Mouse (Mus musculus) c-Kit-negative CD71-positive TER-119-positive erythroid progenitor cells, embryonic 14.5 days (primary cell): ENCODE data around the gene Atg4c.

Experiments used
- DNase-seq: peaks from one replicate; pipeline ENCODE4 v3.0.0-alpha.2; 2013; ENCODE audit warnings: low read depth, low spot score

Atg4c gene

DNA sequence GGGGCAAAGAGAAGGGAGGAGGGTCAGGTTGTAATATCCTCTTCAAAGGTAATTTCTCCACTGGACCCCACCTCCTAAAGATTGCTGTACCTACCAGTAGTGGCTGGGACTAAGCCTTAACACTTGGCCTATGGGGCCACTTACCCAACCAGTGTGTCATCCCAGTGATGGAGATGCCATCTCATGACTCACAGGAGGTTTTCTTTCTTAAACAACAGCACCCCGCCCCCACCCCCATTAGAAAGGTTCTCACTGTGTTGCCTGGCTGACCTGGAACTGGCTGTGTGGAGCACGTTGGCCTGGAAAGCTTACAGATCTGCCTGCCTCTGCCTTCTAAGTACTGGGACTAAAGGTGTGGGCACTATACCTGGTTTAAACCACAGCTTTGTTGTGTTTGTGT lies 69.5 kb downstream of the Atg4c start:
- DNase-seq: no peak

- no peak for DNase-seq
Measured at GRCm38 (mm10) chr4:99263663-99264062, 69.9 kb downstream of the Atg4c start.

DNA sequence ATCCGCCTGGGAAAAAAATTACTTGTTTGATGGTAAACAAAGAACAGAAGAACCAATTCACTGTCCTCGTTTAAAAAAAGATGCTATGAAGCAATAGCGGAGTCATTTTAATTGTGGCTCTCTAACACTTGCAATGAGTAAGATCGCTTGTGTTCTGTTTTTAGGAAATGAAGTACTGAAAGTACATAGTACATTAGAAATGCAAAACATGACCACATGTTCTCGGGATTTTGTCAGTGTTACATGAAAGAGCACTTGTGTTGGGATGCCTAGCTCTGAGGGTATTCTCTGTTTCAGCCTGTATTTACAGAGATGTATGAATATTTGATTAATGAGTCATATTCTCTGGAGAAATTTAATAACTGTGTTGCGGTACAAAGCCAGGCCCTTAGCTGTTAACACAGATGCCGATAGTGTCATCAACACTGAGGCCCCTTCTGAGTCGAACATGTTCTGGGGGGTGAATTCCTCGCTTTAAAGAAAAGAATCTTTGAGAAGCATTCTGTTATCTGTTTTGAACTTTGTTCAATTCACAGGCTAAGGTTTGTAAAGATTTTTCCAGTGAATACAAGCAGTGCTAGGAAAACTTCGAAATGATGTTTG lies 73.2 kb downstream of the Atg4c start:
- no peak for DNase-seq

GRCm38 (mm10) chr4:99272860-99273259 lies 79.1 kb downstream of the Atg4c start:
- DNase-seq: no peak

DNA sequence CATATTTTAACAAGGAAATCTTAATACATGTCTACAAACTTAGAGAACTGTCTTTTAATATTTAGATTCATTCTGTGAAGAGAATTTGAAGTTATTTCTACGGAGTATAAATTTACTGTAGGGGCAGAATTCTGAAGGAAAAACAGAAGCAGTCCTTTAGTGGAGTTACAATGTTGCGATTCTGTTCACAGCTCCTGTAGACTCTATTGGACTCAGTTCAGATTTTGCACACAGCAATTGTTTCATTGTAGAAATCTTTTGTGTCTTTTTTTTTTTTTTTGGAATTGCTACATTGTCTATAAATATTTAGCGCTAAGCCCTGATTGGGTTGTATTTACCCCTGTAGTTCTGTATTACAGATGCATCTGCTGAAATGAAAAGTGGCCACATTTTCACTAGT lies 79.7 kb downstream of the Atg4c start:
- DNase-seq: no peak

DNA sequence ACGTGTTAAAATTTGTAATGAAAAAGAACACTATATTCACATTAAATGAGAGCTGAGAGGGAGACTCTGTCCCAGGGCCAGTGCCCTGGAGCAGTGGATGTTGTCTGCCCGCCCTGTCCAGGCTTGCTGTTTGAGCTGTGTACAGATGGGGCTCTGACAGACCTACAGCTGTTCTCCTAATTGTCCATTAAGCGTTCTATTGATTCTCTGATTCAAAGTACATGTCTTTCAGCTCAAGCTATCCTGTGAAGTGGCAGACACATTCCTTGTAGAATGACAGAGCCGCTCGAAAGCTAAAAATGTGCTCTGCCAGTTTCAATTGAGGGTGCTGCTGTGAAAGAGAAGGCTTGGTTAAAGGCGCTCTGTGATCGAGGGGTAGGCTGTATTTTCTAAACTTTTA lies 80.2 kb downstream of the Atg4c start:
- no peak for DNase-seq

- no peak for DNase-seq
Measured at GRCm38 (mm10) chr4:99278876-99279275, 85.1 kb downstream of the Atg4c start.

DNA sequence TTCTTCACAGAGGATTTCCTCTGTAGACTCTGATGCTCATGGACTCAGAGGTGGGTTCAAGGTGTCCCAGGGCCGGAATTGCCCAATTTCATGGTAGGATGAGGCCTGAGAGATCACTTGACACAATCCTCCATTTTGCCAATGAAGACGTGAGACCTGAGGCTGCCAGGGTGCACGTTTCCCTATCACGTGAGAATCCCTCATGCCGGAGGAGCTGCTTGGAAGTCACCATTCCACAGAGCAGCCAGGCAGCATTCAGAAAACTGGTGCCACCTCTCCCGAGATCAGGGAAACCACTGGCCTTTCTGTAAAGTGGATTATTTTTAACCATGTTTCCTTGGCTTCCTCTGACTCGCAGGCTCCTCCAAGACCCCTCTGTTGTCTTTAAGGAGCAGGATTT lies 88.0 kb downstream of the Atg4c start:
- DNase-seq: no peak

DNA sequence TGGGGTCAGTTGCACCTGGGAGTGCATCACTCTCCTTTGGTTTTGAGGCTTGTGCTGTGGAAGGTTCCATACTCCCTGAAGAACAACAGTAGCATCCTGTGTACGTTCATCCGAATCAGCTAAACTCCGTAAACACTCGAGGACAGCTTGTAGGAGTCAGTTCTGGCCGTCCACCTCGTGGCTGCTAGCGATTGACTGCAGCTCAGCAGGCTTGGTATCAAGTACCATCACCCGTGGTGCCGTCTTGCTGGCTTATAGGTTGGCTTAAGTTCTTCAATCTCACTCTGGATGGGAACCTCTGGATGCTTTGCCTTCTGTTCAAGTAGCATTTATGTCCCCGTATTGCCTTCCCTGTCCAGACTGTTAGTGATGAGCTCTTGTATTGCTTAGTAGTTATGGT lies 95.6 kb downstream of the Atg4c start:
- no peak for DNase-seq

DNA sequence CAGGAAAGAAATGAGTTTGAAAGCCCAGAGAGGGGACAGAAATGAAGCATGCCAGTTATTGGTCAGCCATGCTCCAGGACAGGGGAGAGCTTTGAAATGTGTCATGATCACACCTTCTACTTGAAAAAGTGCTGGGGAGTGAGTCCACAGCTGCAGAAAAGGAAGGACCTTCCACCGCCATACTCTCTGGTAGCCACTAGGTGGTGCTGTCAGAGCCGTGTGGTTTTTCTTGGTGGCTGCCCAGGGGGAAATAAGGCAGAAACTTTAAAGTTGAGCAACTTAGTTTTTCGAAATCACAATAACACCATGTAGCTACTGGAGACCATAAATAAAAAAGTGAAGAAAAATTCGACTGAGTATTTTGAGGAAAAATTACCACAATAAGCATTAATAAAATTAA lies 104.9 kb downstream of the Atg4c start:
- DNase-seq: no peak

- no peak for DNase-seq
Measured at GRCm38 (mm10) chr4:99304793-99305192, 111.1 kb downstream of the Atg4c start.
